Comparison of ENCODE assay signal across 9 mouse cellular contexts in the genomic region with DNA sequence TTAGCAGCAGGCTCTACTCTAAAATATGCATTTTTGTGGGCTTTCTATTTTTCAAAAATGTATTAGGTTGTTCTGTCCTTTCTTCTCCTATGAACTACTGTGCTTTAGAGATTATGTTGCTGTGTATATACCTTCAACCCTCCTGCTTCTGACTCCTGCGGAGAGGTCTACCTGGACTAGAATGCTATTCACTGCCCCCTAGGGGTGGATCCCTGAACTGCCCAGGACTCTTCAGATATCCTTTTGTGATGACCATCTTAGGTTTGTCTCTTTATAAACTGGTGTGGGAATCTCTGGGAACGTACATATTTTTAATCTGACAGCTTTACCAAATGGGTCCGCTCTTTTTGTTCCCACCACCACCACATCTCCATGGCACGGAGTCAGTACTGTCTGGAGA.
A peak's percentile ranks its signal among the peaks of the same experiment; 100 is the strongest.
DNase-seq lines count a peak whose midpoint lies in the region; ATAC-seq lines count a peak whose summit lies in the region.
"Had no signal": no experiment of that assay in that cellular context is flagged by ENCODE, and none has a peak within 500 bp of the region (broad histone marks: within the 10 kb centered on the region; RNA-seq: fewer than 3 reads in every experiment).

No protein-coding gene starts in this region.

- no peaks in the 10 kb centered on the region for H3K36me3 ChIP-seq in hindbrain, embryonic 10.5 days
- no peaks in the 10 kb centered on the region for H3K36me3 ChIP-seq in hindbrain, embryonic 16.5 days (ENCODE audit: control insufficient read depth, insufficient read depth, low read length)
- H3K36me3 ChIP-seq in embryonic facial prominence, embryonic 11.5 days (replicated peaks; ENCODE audit: control insufficient read depth, insufficient read depth, low read depth, low read length), result no peaks in the 10 kb centered on the region
- H3K36me3 ChIP-seq: neural tube, embryonic 13.5 days had no signal

- no peaks in the 10 kb centered on the region for H3K9me3 ChIP-seq in hindbrain, embryonic 10.5 days
- no peaks in the 10 kb centered on the region for H3K9me3 ChIP-seq in hindbrain, embryonic 16.5 days (ENCODE audit: control insufficient read depth, low read length)
- no peaks in the 10 kb centered on the region for H3K9me3 ChIP-seq in embryonic facial prominence, embryonic 11.5 days (replicated peaks; ENCODE audit: control insufficient read depth, low read length)
- H3K9me3 ChIP-seq: neural tube, embryonic 13.5 days had no signal

- H3K27me3 ChIP-seq in hindbrain, embryonic 10.5 days (ENCODE audit: insufficient read depth, poor library complexity, severe bottlenecking), result peaks cover 19% of the 10 kb centered on the region
- H3K27me3 ChIP-seq in hindbrain, embryonic 16.5 days (replicated peaks; ENCODE audit: control insufficient read depth, insufficient read depth, low read length), result peaks cover 6% of the 10 kb centered on the region; the same call in 1 of the 2 replicates
- no peaks in the 10 kb centered on the region for H3K27me3 ChIP-seq in embryonic facial prominence, embryonic 11.5 days (ENCODE audit: control insufficient read depth, insufficient read depth, low read length)

- no peak overlapping the region for H3K4me3 ChIP-seq in hindbrain, embryonic 10.5 days
- H3K4me3 ChIP-seq in hindbrain, embryonic 16.5 days (ENCODE audit: low read length), result no peak overlapping the region
- H3K4me3 ChIP-seq in embryonic facial prominence, embryonic 11.5 days (ENCODE audit: low read depth, low read length), result no peak overlapping the region
- H3K4me3 ChIP-seq: neural tube, embryonic 13.5 days had no signal

- DNase-seq in hindbrain, embryonic 10.5 days (ENCODE audit: low spot score), result peak; percentile 47
- peak; percentile 12 for DNase-seq in CD4-positive helper T cell, adult 2 months (ENCODE audit: low read depth, low spot score)
- peak; percentile 49 to 67 for DNase-seq in adrenal gland, postnatal 36 days
- peak; percentile 72 for DNase-seq in embryonic facial prominence, embryonic 11.5 days (ENCODE audit: low spot score)
- peak; percentile 49 for DNase-seq in kidney, postnatal 14 days
- DNase-seq in lung, postnatal 10 days, result peak; percentile 59
- peak; percentile 36 for DNase-seq in thymus, postnatal 14 days

- H3K4me2 ChIP-seq in hindbrain, embryonic 16.5 days (ENCODE audit: low read length), result no peak overlapping the region
- H3K4me2 ChIP-seq in embryonic facial prominence, embryonic 11.5 days (ENCODE audit: low read depth, low read length), result no peak overlapping the region

- WGBS in hindbrain, embryonic 10.5 days, result 46% methylated on average over 4 of the region's 4 CpGs
- 45% methylated on average over 4 of the region's 4 CpGs for WGBS in hindbrain, embryonic 16.5 days
- 34% methylated on average over 4 of the region's 4 CpGs for WGBS in embryonic facial prominence, embryonic 11.5 days

- no peaks in the 10 kb centered on the region; the same call in 1 of the 2 replicates for H3K4me1 ChIP-seq in hindbrain, embryonic 10.5 days (replicated peaks)
- H3K4me1 ChIP-seq in hindbrain, embryonic 16.5 days (ENCODE audit: control insufficient read depth, insufficient read depth, low read depth, low read length), result no peaks in the 10 kb centered on the region
- no peaks in the 10 kb centered on the region for H3K4me1 ChIP-seq in embryonic facial prominence, embryonic 11.5 days (ENCODE audit: control insufficient read depth, insufficient read depth, low read length)
- H3K4me1 ChIP-seq: neural tube, embryonic 13.5 days had no signal

- no peak overlapping the region for H3K27ac ChIP-seq in hindbrain, embryonic 10.5 days
- H3K27ac ChIP-seq in hindbrain, embryonic 16.5 days (ENCODE audit: low read depth, low read length), result no peak overlapping the region
- H3K27ac ChIP-seq in embryonic facial prominence, embryonic 11.5 days (replicated peaks; ENCODE audit: low read depth, low read length), result no peak overlapping the region
- H3K27ac ChIP-seq: neural tube, embryonic 13.5 days had no signal

- no peak overlapping the region for H3K9ac ChIP-seq in hindbrain, embryonic 16.5 days (ENCODE audit: low read depth, low read length)
- no peak overlapping the region for H3K9ac ChIP-seq in embryonic facial prominence, embryonic 11.5 days (replicated peaks; ENCODE audit: low read length)
- H3K9ac ChIP-seq: neural tube, embryonic 13.5 days had no signal

- ATAC-seq in hindbrain, embryonic 16.5 days, result no peak
- ATAC-seq in embryonic facial prominence, embryonic 11.5 days (replicated peaks; ENCODE audit: insufficient number of reproducible peaks, low FRiP score, low TSS enrichment, low read depth), result no peak

Comparison
In these comparisons a context has a peak if more than half of its experiments do, and no peak if none do; other contexts are left out.
1. DNase-seq: peak in every context shown above with its lines; median percentile 72 in embryonic facial prominence, embryonic 11.5 days; 59 in lung, postnatal 10 days; 58 in adrenal gland, postnatal 36 days; 49 in kidney, postnatal 14 days; 47 in hindbrain, embryonic 10.5 days; 36 in thymus, postnatal 14 days; 12 in CD4-positive helper T cell, adult 2 months.